Mouse (Mus musculus): ENCODE measurements at regions not wholly inside any gene's neighbourhood (a gene's known extent, or its start where the extent isn't known, plus 50 kb on each side); places are given as distances from the start of the nearest gene placed in this dataset.

- DNase-seq (ENCODE audit: low spot score), result peak; percentile 1
Measured at GRCm38 (mm10) chr13:82780826-82781225, 723.0 kb upstream of the Mef2c start.

All from left cerebral cortex, adult 11 months (tissue).